Mouse (Mus musculus): ENCODE measurements around the gene Slc38a9.

- TF ChIP-seq MAFK (IDR thresholded peaks at IDR 0.05; ENCODE audit: insufficient read depth, low read depth, low read length) (no peak), ZC3H11A (IDR thresholded peaks at IDR 0.05; ENCODE audit: borderline replicate concordance, low read depth, low read length) (no peak), ZNF384 (IDR thresholded peaks at IDR 0.05; ENCODE audit: low read depth, low read length) (no peak)
Observed at GRCm38 (mm10) chr13:112621592-112621991, 39.0 kb upstream of the Slc38a9 start.
